Mouse (Mus musculus) telencephalon, adult 2 months (tissue): ENCODE measurements around the gene Tmem199.
A peak's percentile ranks its signal among the peaks of the same experiment; 100 is the strongest.

Experiments
- DNase-seq: peaks from one replicate; pipeline ENCODE4 v3.0.0-alpha.2; 2011; ENCODE audit warnings: low read depth, low spot score

Tmem199 gene

DNA sequence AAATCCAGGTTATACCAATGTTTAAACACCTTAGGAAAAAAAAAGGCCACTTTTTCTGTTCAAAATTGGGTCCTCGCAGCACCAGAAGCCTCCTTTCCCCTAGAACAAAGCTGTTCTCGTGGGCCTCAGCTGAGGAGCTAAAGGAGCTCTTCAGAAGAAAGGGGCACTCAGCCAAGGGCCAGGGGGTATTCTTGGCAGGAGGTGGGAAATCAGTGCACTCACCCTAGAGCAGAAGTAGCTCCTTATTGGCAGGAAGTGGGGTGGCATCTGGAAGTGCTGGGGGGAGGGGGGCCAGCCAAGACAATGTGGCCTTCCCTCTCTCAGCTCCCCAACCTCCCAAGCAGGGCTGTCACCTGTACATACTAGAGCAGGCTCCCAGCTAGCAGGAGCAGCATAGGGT lies 12.9 kb upstream of the Tmem199 start:
- no peak for DNase-seq

DNA sequence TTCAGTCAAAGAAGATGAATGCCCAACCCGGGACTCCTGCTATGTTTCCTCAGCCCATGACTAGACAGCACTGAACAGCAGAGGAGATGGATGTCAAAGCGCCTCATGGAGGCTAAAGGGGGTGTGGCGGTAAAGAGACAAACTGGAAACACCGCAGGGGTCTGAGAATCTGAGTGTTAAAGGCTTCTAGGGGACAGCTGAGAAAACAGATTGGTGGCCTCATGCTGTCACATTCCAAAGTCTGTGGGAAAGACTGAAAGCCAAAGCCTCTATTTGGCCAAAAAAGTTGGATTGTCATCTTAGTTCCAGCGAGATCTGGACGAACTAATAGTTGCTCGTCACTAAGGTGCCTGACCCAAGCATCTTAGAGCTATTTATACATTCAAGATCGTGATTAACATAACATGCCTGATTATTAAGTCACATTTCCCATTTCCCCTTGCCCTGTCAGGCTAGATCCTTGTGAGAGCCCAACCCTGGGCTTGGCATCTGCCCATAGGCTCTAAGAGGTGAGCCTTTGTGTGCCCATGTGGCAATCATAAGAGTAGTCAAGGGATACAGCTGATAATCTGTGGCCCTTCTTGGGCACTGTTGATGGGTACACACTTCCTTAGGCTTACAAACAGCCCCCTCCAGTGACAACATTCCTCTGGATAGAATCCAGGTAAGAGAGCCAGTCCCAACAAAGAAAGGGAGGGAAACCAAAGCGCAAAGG lies 11.4 kb upstream of the Tmem199 start:
- no peak for DNase-seq

DNA sequence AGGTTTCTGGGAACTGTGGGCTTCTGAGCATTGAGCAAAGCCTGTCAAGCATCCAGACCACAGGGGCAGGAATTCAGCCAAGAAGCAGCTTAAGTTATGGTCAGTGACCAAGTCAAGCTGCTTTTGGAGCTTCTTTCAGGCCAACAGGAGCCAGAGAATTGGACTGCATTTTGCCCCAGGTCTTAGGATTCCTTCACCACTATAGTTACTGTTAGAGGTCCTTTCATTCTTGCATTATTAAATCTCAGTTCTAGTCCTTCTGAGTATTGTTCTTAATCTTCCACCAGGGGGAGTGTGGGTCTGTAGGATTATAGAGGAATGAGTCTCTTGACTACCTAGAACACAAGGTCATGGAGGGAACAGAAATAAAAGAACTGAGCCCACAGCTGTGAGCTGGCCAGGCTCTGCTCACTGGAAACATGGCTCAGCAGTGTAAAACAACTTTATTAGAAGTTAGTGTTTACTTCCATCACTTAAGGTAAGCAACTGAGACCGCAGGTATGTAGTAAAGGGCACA lies 10.6 kb upstream of the Tmem199 start:
- no peak for DNase-seq

DNA sequence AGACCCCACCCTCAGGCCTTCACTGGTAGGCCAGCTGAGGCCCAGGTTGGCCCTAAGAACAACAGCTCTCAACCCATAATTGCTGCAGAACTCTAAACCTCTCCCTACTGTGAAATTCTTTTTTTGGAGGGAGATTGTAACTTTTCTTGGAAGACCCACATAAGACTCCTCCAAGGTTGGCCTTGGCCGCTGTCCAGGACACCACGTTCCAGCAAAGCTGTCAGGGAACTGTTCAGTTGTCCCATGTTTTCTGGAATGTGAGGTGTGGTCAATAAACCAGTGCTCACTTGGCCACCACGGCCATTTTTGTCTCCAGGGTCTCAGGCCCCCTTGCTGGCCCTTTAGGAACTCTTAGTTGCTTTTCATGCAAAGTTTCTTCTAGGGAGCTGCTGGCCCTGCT lies 9.9 kb upstream of the Tmem199 start:
- no peak for DNase-seq

DNA sequence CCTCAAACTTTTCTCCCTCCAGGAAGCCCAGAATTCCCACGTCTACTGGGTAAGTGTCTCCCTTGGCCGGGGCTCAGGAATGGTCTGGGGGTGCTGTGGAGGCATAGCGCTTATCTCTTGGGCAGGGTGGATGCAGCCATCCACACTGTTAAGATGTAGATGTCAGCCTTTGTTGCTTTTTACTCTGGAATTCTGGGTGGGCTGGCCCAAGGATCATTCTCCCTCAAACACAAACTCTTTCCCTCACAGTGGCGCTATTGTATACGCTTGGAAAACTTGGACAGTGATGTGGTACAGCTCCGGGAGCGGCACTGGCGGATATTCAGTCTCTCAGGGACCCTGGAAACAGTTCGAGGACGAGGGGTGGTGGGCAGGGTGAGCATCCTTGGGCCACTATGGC lies 7.0 kb upstream of the Tmem199 start:
- DNase-seq: no peak

DNA sequence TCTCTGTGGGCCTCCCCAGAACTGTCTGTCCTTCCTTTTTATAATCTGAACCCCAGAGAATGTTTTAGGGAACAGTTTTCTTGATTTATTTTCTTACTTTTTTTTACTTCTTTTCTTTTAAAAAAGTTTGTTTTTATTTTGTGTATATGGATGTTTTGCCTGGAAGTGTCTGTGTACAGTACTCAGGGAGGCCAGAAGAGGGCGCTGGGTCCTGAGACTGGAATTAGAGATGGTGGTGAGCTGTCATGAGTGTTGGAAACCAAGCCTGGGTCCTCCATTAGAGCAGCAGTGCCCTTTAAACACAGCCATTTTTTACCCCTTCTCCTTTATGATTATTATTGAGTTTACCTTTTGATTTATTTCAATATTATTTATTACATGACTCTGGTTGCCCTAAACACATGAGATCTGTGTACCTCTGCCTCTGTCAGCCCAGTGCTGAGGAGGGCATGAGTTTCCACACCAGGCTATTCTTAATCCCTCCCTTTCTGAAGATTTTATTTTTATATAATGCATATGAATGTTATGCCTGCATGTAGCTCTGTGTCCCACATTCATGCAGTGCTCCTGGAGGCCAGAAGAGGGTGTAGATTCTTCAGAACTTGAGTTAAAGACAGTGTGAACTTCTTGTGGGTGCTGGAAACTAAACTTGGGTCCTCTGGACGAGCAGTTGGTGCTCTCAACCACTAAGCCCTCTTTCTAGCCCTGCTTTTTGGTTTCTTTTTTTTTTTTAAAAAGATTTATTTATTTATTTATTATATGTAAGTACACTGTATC lies 3.8 kb upstream of the Tmem199 start:
- no peak for DNase-seq

DNA sequence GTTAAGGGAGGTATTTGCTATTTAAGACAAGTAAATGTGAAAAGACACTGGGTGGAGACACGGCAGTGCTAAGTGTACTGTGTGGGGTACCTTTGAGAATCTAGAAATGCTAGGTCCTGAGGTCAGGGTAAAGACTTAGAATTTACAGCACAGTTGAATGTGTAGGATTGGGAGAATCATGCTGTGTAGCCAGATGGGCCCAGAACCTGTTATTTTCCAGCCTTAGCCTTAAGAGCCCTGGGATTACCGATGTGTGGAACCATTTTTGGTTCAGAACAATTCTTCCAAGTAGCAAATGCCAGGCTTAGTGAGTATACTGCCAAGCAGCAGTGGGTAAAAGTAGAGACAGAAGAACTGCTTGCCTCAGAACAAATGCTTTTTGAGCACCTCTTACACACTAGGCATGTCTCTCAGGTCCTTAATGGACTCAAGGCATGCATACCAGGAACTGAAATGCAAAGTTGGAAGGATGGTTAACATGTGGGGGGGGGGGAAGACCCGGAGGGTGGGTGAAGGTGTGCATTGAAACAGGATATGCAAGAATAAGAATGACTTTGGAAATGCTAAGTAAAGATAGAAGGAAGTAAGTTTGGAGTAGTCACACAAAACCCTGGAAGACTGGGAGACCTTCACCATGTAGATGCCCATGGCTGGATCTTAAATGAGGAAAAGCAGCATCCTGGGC lies 1.3 kb upstream of the Tmem199 start:
- no peak for DNase-seq

DNA sequence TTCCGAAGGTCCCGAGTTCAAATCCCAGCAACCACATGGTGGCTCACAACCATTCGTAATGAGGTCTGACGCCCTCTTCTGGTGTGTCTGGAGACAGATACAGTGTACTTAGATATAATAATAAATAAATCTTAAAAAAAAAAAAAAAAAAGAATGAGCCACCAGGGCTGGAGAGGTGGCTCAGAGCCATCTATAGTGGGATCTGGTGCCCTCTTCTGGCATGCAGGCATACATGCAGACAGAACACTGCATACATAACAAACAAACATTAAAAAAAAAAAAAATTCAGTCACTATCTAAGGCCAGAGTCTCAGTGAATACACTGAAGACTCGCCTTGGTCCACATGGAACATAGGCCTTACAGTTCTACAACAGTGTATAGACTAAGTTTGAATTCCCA lies 2.8 kb downstream of the Tmem199 start:
- no peak for DNase-seq

DNA sequence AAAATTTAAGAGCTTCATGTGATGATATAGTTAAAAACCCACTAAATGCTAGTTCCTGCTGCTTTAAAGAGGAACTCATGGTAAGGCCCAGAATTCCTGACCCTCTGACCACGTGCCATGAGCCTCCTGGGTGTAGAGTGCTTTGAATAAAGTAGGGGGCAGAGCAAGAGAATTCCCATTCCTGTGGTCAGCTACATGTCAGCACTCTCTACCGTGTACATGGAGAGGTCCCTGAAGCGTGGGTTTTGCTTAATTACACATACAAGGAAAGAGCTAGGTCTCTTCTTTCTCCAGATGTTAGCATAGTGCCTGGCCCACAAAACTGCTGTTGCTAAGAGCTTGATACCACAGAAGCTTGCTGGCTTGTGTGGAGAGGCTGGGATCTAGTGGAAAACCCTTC lies 6.5 kb downstream of the Tmem199 start:
- no peak for DNase-seq

DNA sequence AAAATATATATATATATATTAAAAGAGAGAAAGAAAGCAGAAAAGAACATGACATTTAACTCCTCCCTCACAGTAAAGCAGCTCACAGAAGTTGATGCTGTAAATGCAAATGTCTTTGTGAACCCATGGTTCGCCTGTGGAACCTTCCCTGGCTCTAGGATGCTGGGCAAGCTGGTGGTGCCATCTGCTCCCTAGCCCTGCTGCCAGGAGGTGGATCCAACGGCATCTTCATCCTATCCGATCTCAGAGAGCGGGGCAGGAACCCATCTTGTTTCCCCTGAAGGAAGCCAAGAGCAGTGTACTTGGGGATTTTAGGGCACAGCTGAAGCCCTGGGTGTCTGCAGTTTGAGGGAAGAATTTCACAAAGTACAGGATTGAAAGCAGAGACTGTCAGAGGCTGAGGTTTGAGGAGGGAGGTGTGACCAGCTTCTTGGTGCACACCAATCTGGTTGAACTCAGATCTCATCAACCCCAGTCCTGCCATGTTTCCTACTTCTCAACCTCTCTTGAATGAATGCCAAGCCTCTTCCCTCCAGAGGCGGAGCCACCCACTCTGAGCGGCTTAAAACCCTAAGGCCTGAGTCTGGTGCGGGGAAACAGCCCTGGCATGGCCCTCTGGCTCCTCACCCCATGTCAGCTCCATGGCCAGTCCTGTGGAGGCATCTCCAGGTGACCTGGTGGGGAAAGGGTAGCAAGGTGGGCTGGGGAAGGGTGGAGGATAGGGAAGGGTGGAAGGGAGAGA lies 8.9 kb downstream of the Tmem199 start, which contains the start of gene Sebox:
Sebox (plus strand) TSS at position 539 of the 742 bp plus-strand sequence.
- DNase-seq: no peak

DNA sequence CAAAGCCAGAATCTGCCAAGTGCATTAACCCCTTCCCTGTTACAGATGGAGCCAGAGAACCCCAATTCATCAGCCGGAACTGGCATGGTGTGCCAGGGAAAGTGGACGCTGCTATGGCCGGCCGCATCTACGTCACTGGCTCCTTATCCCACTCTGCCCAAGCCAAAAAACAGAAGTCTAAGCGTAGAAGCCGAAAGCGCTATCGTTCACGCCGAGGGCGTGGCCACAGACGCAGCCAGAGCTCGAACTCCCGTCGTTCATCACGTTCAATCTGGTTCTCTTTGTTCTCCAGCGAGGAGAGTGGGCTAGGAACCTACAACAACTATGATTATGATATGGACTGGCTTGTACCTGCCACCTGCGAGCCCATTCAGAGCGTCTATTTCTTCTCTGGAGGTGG lies 10.4 kb downstream of the Tmem199 start:
- no peak for DNase-seq

DNA sequence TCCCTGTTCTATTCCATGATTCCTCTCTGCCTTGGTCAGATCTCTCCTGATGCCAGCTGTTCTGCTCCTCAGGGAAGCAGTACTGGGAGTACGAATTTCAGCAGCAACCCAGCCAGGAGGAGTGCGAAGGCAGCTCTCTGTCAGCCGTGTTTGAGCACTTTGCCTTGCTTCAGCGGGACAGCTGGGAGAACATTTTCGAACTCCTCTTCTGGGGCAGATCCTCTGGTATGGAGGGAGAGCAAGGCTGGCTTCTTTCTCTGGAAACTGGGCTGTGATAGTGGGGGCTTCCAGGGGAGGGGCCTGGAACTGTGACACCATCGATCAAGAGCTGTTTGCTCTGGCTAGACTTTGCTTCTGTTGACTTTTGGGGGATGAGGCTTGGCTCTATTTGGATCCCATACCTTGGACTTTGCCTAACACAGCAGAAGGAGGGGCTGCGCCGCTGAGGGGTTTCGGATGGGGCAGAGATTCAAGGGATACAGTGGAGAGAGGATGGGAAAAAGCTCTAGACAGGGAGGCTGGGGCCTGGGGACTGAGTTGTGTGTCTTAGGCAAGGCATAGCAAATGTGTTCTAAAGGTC lies 11.3 kb downstream of the Tmem199 start:
- no peak for DNase-seq

DNA sequence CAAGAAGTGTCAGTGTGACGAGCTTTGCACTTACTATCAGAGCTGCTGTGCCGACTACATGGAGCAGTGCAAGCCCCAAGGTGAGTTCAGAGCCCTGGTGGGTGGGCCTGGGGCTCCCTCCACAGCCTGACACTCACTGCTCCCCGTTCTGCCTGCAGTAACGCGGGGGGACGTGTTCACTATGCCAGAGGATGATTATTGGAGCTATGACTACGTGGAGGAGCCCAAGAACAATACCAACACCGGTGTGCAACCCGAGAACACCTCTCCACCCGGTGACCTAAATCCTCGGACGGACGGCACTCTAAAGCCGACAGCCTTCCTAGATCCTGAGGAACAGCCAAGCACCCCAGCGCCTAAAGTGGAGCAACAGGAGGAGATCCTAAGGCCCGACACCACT lies 12.4 kb downstream of the Tmem199 start:
- DNase-seq: no peak

DNA sequence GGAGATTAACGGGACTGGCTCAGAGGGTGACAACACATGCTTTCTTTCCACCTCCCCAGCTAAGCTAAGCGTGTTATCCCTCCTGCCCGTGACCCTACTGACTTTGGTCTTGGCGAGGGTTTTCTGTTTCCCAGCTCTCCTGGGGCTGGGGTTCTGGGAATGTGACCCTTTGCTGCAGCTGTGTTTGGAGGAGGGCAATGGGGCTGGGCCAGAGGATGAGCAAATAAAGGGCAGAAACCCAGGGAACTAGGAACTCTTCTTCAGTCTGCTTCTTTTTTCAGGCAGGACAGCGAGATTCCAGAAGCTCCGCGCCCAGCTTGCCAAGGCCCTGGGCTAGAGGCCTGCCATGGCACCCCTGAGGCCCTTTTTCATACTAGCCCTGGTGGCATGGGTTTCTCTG lies 13.0 kb downstream of the Tmem199 start, which contains the start of gene Vtn:
Vtn (plus strand) TSS at position 88 of the 400 bp plus-strand sequence.
- DNase-seq: no peak

DNA sequence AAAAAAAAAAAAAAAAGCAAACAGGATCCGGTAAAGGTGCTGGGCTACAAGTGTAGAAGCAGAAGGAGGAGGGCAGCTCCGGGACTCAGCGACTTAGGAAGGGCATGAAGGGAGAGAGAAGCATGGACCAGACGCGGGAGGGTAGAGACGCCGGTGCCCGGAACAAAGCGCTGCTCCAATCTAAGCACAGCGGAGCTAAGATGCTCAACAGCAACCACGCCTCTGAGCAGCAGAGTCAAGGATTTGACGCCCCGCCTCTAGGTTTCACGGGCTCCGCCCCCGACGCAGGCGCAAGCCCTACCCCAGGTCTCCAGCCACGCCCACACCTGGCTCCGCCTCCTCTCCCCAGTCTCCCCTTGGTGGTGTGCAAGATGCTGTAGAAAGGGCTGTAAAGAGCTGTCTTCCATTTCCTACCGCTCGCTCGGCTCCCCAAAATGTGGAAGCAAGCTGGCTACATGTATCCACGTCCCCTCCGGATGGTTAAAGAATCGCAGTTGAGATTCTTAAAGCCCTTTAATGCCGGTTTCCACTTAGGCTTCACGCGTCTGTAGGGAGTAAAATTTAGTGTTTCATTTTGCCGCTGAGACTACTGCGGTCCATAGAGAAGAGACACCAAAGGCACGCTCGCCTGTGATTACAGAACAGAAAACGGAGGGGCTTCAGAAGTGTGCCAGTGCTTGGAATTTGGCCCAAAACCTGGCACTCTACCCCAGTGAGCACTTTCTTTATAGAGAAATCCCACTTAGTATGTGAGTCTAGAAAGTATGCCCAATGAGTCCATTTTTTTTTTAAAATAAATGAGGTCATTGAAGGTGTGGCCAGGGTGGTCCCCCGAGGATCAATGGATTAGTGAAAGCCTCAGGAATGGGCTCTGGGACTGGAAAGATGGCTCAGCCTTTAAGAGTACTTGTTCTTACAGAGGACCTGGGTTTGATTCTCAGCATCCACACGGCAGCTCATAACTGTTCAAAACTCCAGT lies 14.1 kb downstream of the Tmem199 start, which contains the start of gene Sarm1:
Sarm1 (minus strand) TSS at position 211 of the 979 bp plus-strand sequence.
- peak; percentile 96 for DNase-seq

DNA sequence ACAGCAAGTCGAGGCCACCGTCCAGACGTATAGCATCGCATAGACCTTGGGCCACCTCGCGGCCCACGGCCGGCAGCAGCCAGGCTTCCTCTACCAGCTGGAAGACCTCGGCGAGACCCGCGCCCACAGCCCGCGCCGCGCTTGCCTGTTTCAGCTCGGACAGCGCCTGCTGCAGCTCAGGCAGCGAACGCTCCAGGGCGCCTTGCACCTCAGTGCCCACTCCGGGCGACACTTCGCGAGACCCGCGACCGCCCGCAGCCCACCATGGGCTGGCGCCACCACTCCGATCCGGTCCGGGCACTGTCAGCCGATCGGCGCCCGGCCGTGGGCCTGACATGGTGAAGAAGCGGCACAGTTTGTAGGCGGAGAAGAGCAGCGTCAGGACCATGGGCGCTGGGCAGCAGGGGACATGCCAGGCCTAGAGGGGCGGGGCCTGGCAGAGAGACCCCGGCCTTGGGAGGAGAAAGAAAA lies 14.9 kb downstream of the Tmem199 start:
- DNase-seq: no peak

DNA sequence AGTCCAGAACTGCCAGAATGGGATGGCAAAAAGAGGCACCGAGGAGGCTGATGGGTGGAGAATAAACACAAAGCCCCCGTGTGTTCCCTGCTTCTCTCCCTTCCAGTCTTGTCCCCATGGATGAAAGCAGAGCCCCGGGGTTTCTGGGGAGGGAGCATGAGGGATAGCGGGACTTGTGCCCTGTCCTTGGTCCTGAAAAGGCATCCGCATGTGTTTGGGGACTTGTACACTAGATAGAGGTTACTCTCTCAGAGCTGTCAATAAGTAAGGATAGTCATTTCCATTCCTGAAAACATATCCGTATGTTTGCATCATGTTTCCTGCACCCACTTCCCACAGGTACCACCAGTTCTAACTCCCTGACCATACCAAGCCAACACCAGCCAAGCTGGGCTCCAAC lies 16.1 kb downstream of the Tmem199 start:
- no peak for DNase-seq

DNA sequence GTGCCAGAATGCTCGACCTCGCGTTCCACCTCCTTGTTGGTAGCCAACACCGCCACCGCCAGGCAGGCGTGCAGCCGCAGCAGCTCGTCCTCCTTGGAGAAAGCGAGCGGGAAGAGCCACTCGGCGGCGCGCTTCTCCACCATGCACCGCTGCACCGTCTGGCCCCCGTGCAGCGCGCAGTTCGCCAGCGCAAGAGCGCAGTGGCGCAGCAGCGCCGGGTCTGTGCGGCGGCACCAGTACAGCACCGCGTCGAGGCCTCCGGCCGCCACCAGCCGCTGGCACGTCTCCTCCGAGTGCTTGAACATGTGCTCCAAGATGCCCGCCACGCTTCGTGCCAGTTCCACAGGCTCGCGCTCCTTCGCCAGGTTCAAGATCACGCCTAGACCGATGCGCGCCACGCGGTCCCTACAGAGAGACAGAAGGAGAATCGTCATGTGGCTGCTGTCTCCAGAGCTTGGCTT lies 21.2 kb downstream of the Tmem199 start:
- DNase-seq: no peak

DNA sequence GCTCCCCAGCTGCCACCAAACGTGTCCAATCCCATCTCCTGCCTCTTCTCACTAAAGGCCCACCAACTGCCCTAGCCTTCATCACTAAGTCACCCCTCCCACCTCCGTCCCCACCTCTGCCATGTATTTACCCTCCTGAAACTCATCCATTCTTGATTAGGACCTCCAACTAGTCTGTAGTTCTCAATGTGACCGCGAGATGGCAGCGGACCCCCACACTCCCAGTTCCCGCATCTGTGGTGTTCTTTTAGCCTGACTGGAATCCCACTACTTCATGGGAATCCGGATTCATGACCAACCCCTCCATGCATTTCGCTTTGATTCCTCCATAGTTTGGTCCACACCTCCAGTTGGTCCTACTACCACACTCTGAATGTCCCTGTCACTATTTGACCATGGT lies 23.8 kb downstream of the Tmem199 start:
- no peak for DNase-seq

DNA sequence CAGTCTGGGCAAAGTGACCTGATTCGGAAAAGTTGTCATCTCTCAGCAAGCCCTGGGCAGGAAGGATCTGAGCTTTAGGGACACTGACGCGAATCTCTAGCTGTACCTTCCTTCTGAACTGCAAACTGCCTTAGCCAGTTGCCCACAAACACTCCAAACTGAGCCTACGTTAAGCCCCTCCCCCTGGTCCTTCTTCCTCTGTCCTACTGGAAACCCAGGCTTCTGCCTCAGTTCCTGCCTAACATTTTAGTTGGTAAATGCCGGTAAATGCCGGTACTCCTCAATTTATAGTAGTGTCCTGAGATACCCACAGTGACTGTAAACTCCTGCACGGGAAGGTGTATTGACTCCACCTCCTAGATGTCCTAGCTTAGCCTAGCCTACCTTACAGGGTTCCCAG lies 28.3 kb downstream of the Tmem199 start:
- no peak for DNase-seq
